Mouse (Mus musculus) layer of hippocampus, postnatal 25 days (tissue): ENCODE measurements around the gene Ptk6. TPM values are rescaled to one million over a fixed set of nuclear protein-coding genes. Genes with fewer than 3 reads are reported as not detected.

Experiments
- total RNA-seq, 2 experiments: library from RNA; stranded (reverse); gene quantifications; 2 replicates each; pipeline ENCODE4 v1.2.3; 2021

The Ptk6 gene
- total RNA-seq, 2 experiments from 2014 or later, result not detected

Other genes starting within 250 kb of the Ptk6 start
- gene Nkain4, start 248.1 kb downstream of the Ptk6 start, total RNA-seq, result 10 to 100 TPM; 62.0 to 63.2 TPM
- gene Arfgap1, start 235.6 kb downstream of the Ptk6 start, total RNA-seq, result 100 to 1,000 TPM; 132 to 136 TPM
- 1 to 10 TPM; 1.3 to 3.0 TPM for gene Col20a1, start 216.3 kb downstream of the Ptk6 start, total RNA-seq
- 10 to 100 TPM; 15.8 to 17.8 TPM for gene Chrna4, start 159.2 kb downstream of the Ptk6 start, total RNA-seq
- gene Kcnq2, start 67.5 kb downstream of the Ptk6 start, total RNA-seq, result 100 to 1,000 TPM; 277 to 291 TPM
- 1,000 to 10,000 TPM; 1,080 to 1,201 TPM for gene Eef1a2, start 45.8 kb downstream of the Ptk6 start, total RNA-seq
- 100 to 1,000 TPM; 110 to 113 TPM for gene Ppdpf, start 15.5 kb downstream of the Ptk6 start, total RNA-seq
- under 1 TPM; 0.22 to 0.42 TPM for gene Srms, start 10.4 kb upstream of the Ptk6 start, total RNA-seq
- gene Fndc11, start 17.2 kb upstream of the Ptk6 start, total RNA-seq, result not detected
- gene Helz2, start 39.2 kb upstream of the Ptk6 start, total RNA-seq, result 1 to 10 TPM; 1.8 to 2.1 TPM
- 10 to 100 TPM; 16.7 to 21.1 TPM for gene Gmeb2, start 85.2 kb upstream of the Ptk6 start, total RNA-seq
- gene Stmn3, start 111.7 kb upstream of the Ptk6 start, total RNA-seq, result 100 to 1,000 TPM; 567 to 677 TPM
- 10 to 100 TPM; 27.3 to 34.9 TPM for gene Rtel1, start 117.0 kb upstream of the Ptk6 start, total RNA-seq
- gene Zgpat, start 162.1 kb upstream of the Ptk6 start, total RNA-seq, result 10 to 100 TPM; 64.9 to 73.6 TPM
- gene Arfrp1, start 162.6 kb upstream of the Ptk6 start, total RNA-seq, result 10 to 100 TPM; 41.0 to 47.0 TPM
- gene Lime1, start 177.3 kb upstream of the Ptk6 start, total RNA-seq, result 10 to 100 TPM; 36.1 to 42.0 TPM